Mouse (Mus musculus) embryonic facial prominence, embryonic 10.5 days (tissue): ENCODE results near the gene Gm49394. TPM values are rescaled to one million over a fixed set of nuclear protein-coding genes. Genes with fewer than 3 reads are reported as not detected.

Experiments
- DNase-seq: peaks from one replicate; pipeline ENCODE4 v3.0.0-alpha.2; 2017; ENCODE audit warnings: low spot score
- H3K27ac ChIP-seq: fragments of 300-500 bp; sonication (generic); replicated peaks from 2 replicates; pipeline ENCODE4 v1.5.1; 2016; ENCODE audit warnings: mild to moderate bottlenecking
- H3K27me3 ChIP-seq: fragments of 300-500 bp; sonication (generic); replicated peaks from 2 replicates; pipeline ENCODE4 v1.6.1; 2016; ENCODE audit warnings: low read depth, mild to moderate bottlenecking; ENCODE audit not compliant: poor library complexity, severe bottlenecking
- H3K36me3 ChIP-seq: fragments of 300-500 bp; sonication (generic); replicated peaks from 2 replicates; pipeline ENCODE4 v1.6.1; 2016; ENCODE audit warnings: mild to moderate bottlenecking, moderate library complexity
- H3K4me1 ChIP-seq: fragments of 300-500 bp; sonication (generic); 2 replicates; pipeline ENCODE4 v1.6.1; 2016
- H3K4me3 ChIP-seq: fragments of 300-500 bp; sonication (generic); 2 replicates; pipeline ENCODE4 v1.5.1; 2016; ENCODE audit warnings: mild to moderate bottlenecking, moderate library complexity
- H3K9me3 ChIP-seq: fragments of 300-500 bp; sonication (generic); 2 replicates; pipeline ENCODE4 v1.6.1; 2016; ENCODE audit warnings: mild to moderate bottlenecking
- WGBS: fragments of 180-500 bp; shearing (Covaris S2); methylation state at CpG from one replicate; pipeline ENCODE4 v1.1.7; 2016; 5-methylcytosine and 5-hydroxymethylcytosine counted together
- polyA plus RNA-seq: library from polyadenylated mRNA; unstranded; fragments of >200 nt; fragmentation: Nextera tagmentation; extraction: Ambion mirVana; gene quantifications from 2 replicates; pipeline ENCODE4 v1.2.1, GENCODE M21; 2016

The Gm49394 gene
- not detected in 2 replicates for polyA plus RNA-seq

- DNase-seq = no peak
- H3K4me3 ChIP-seq = no peak within 1 kb of the TSS
- H3K27ac ChIP-seq = no peak within 1 kb of the TSS
- WGBS = 85% methylated on average over 23 of the region's 23 CpGs
- peaks cover 28% of the 10 kb centered on the region for H3K27me3 ChIP-seq
- peaks cover 41% of the 10 kb centered on the region for H3K36me3 ChIP-seq
- H3K4me1 ChIP-seq = peaks cover 4% of the 10 kb centered on the region
- peaks cover 41% of the 10 kb centered on the region for H3K9me3 ChIP-seq
Measured at GRCm38 (mm10) chr7:142669751-142670625, at the start of gene Gm49394. Gene Gm49394 (minus strand): TSS chr7:142669942.

- H3K27ac ChIP-seq = peak overlapping the region; percentile 83
- no peaks in the 10 kb centered on the region for H3K9me3 ChIP-seq
- no peaks in the 10 kb centered on the region for H3K27me3 ChIP-seq
- peak overlapping the region; percentile 49 for H3K4me3 ChIP-seq
- WGBS = 16% methylated on average over 8 of the region's 8 CpGs
- H3K4me1 ChIP-seq = peaks cover 4% of the 10 kb centered on the region; the same call in 1 of the 2 replicates
- no peaks in the 10 kb centered on the region for H3K36me3 ChIP-seq
- DNase-seq = peak; percentile 67
Measured at GRCm38 (mm10) chr7:142714783-142715498, 45.2 kb upstream of the Gm49394 start.

GRCm38 (mm10) chr7:142706873-142707272 lies 37.1 kb upstream of the Gm49394 start:
- no peak for DNase-seq
- Histone ChIP-seq H3K36me3 (no peaks in the 10 kb centered on the region), H3K27me3 (no peaks in the 10 kb centered on the region), H3K4me1 (no peaks in the 10 kb centered on the region), H3K9me3 (no peaks in the 10 kb centered on the region), H3K27ac (no peak overlapping the region), H3K4me3 (no peak overlapping the region)
- 76% methylated on average over 2 of the region's 2 CpGs for WGBS

- 71% methylated on average over 5 of the region's 5 CpGs for WGBS
- Histone ChIP-seq H3K4me3 (no peak overlapping the region), H3K4me1 (no peaks in the 10 kb centered on the region), H3K9me3 (no peaks in the 10 kb centered on the region), H3K36me3 (no peaks in the 10 kb centered on the region), H3K27me3 (no peaks in the 10 kb centered on the region), H3K27ac (no peak overlapping the region)
- DNase-seq = no peak
Measured at GRCm38 (mm10) chr7:142699334-142699860, 29.7 kb upstream of the Gm49394 start.

- Histone ChIP-seq H3K4me1 (0 out of 2 replicates have a peak, but pooled peaks cover 5% of the 10 kb centered on the region), H3K27me3 (no peaks in the 10 kb centered on the region), H3K36me3 (no peaks in the 10 kb centered on the region), H3K9me3 (no peaks in the 10 kb centered on the region), H3K4me3 (no peak overlapping the region), H3K27ac (no peak overlapping the region)
- 87% methylated on average over 3 of the region's 3 CpGs for WGBS
- DNase-seq = no peak
Measured at GRCm38 (mm10) chr7:142678611-142679010, 8.9 kb upstream of the Gm49394 start.

GRCm38 (mm10) chr7:142675644-142676043 lies 5.9 kb upstream of the Gm49394 start:
- peak; percentile 68 for DNase-seq
- Histone ChIP-seq H3K36me3 (no peaks in the 10 kb centered on the region), H3K4me1 (0 out of 2 replicates have a peak, but pooled peaks cover 5% of the 10 kb centered on the region), H3K9me3 (peaks cover 16% of the 10 kb centered on the region), H3K27me3 (no peaks in the 10 kb centered on the region), H3K4me3 (no peak overlapping the region), H3K27ac (peak overlapping the region; percentile 12; the same call in 1 of the 2 replicates)
- 14% methylated on average over 3 of the region's 3 CpGs for WGBS

GRCm38 (mm10) chr7:142675141-142675540 lies 5.4 kb upstream of the Gm49394 start:
- Histone ChIP-seq H3K36me3 (no peaks in the 10 kb centered on the region), H3K4me3 (no peak overlapping the region), H3K27ac (peak overlapping the region; percentile 12; the same call in 1 of the 2 replicates), H3K4me1 (0 out of 2 replicates have a peak, but pooled peaks cover 5% of the 10 kb centered on the region), H3K9me3 (peaks cover 20% of the 10 kb centered on the region), H3K27me3 (no peaks in the 10 kb centered on the region)
- no peak for DNase-seq
- 70% methylated on average over 6 of the region's 6 CpGs for WGBS

GRCm38 (mm10) chr7:142672120-142672519 lies 2.4 kb upstream of the Gm49394 start:
- H3K9me3 ChIP-seq = peaks cover 41% of the 10 kb centered on the region
- peak; percentile 54 for DNase-seq
- H3K27ac ChIP-seq = no peak overlapping the region
- peaks cover 7% of the 10 kb centered on the region for H3K27me3 ChIP-seq
- H3K36me3 ChIP-seq = peaks cover 28% of the 10 kb centered on the region
- WGBS = 16% methylated on average over 4 of the region's 4 CpGs
- peaks cover 5% of the 10 kb centered on the region; the same call in 1 of the 2 replicates for H3K4me1 ChIP-seq
- no peak overlapping the region for H3K4me3 ChIP-seq

- 92% methylated on average over 1 of the region's 1 CpGs for WGBS
- DNase-seq = no peak
Measured at GRCm38 (mm10) chr7:142671067-142671466, 1.3 kb upstream of the Gm49394 start.

GRCm38 (mm10) chr7:142668328-142668727 lies 1.4 kb downstream of the Gm49394 start:
- peaks cover 41% of the 10 kb centered on the region for H3K9me3 ChIP-seq
- no peak overlapping the region for H3K4me3 ChIP-seq
- WGBS = 96% methylated on average over 1 of the region's 1 CpGs
- H3K36me3 ChIP-seq = peaks cover 41% of the 10 kb centered on the region
- H3K4me1 ChIP-seq = peaks cover 17% of the 10 kb centered on the region
- peaks cover 45% of the 10 kb centered on the region for H3K27me3 ChIP-seq
- no peak overlapping the region for H3K27ac ChIP-seq
- DNase-seq = no peak

More at GRCm38 (mm10) chr7:142671067-142671466, 1.3 kb upstream of the Gm49394 start:
- peaks cover 17% of the 10 kb centered on the region for H3K27me3 ChIP-seq
- H3K4me3 ChIP-seq = no peak overlapping the region
- H3K9me3 ChIP-seq = peaks cover 41% of the 10 kb centered on the region
- H3K36me3 ChIP-seq = peaks cover 39% of the 10 kb centered on the region
- peaks cover 5% of the 10 kb centered on the region; the same call in 1 of the 2 replicates for H3K4me1 ChIP-seq
- no peak overlapping the region for H3K27ac ChIP-seq

- WGBS = 91% methylated on average over 18 of the region's 18 CpGs
- Histone ChIP-seq H3K27ac (no peak overlapping the region), H3K4me1 (peaks cover 17% of the 10 kb centered on the region), H3K4me3 (no peak overlapping the region), H3K36me3 (peaks cover 41% of the 10 kb centered on the region), H3K27me3 (peaks cover 53% of the 10 kb centered on the region), H3K9me3 (peaks cover 41% of the 10 kb centered on the region)
- no peak for DNase-seq
Measured at GRCm38 (mm10) chr7:142667521-142667920, 2.2 kb downstream of the Gm49394 start.

GRCm38 (mm10) chr7:142666659-142667058 lies 3.1 kb downstream of the Gm49394 start, which contains the start of gene Igf2:
Gene Igf2 (minus strand): TSS chr7:142666816.
- H3K27me3 ChIP-seq = peaks cover 62% of the 10 kb centered on the region
- 0 out of 2 replicates have a peak within 1 kb of the TSS, but pooled peaks have one; percentile 64 for H3K4me3 ChIP-seq
- no peak for DNase-seq
- peaks cover 41% of the 10 kb centered on the region for H3K36me3 ChIP-seq
- peaks cover 17% of the 10 kb centered on the region for H3K4me1 ChIP-seq
- peak within 1 kb of the TSS; percentile 30 for H3K27ac ChIP-seq
- WGBS = 84% methylated on average over 2 of the region's 2 CpGs
- peaks cover 35% of the 10 kb centered on the region for H3K9me3 ChIP-seq
